Mouse (Mus musculus): ENCODE measurements around the gene Rbbp4.

Gene Rbbp4

GRCm38 (mm10) chr4:129354236-129354635 lies 19.1 kb upstream of the Rbbp4 start:
- DNase-seq (ENCODE audit: extremely low read depth, low read depth, low spot score) = no peak

- DNase-seq (ENCODE audit: extremely low read depth, low read depth, low spot score) = no peak
Measured at GRCm38 (mm10) chr4:129353176-129353575, 18.0 kb upstream of the Rbbp4 start.

- no peak for DNase-seq (ENCODE audit: extremely low read depth, low read depth, low spot score)
Measured at GRCm38 (mm10) chr4:129351111-129351510, 15.9 kb upstream of the Rbbp4 start.

GRCm38 (mm10) chr4:129350644-129351043 lies 15.5 kb upstream of the Rbbp4 start:
- no peak for DNase-seq (ENCODE audit: extremely low read depth, low read depth, low spot score)

GRCm38 (mm10) chr4:129346481-129347154 lies 11.4 kb upstream of the Rbbp4 start:
- no peak for DNase-seq (ENCODE audit: extremely low read depth, low read depth, low spot score)

GRCm38 (mm10) chr4:129342705-129343104 lies 7.5 kb upstream of the Rbbp4 start:
- no peak for DNase-seq (ENCODE audit: extremely low read depth, low read depth, low spot score)

GRCm38 (mm10) chr4:129341888-129342287 lies 6.7 kb upstream of the Rbbp4 start:
- DNase-seq (ENCODE audit: extremely low read depth, low read depth, low spot score) = no peak

GRCm38 (mm10) chr4:129339743-129340142 lies 4.6 kb upstream of the Rbbp4 start:
- no peak for DNase-seq (ENCODE audit: extremely low read depth, low read depth, low spot score)

GRCm38 (mm10) chr4:129336291-129336690 lies 1.1 kb upstream of the Rbbp4 start:
- DNase-seq (ENCODE audit: extremely low read depth, low read depth, low spot score) = no peak

- no peak for DNase-seq (ENCODE audit: extremely low read depth, low read depth, low spot score)
Measured at GRCm38 (mm10) chr4:129334677-129335215, 424 bp downstream of the Rbbp4 start.

- no peak for DNase-seq (ENCODE audit: extremely low read depth, low read depth, low spot score)
Measured at GRCm38 (mm10) chr4:129332846-129333245, 2.3 kb downstream of the Rbbp4 start.

GRCm38 (mm10) chr4:129326191-129326590 lies 9.0 kb downstream of the Rbbp4 start:
- no peak for DNase-seq (ENCODE audit: extremely low read depth, low read depth, low spot score)

GRCm38 (mm10) chr4:129324756-129325155 lies 10.4 kb downstream of the Rbbp4 start:
- peak; percentile 26 for DNase-seq (ENCODE audit: extremely low read depth, low read depth, low spot score)

GRCm38 (mm10) chr4:129323491-129323890 lies 11.7 kb downstream of the Rbbp4 start:
- no peak for DNase-seq (ENCODE audit: extremely low read depth, low read depth, low spot score)

GRCm38 (mm10) chr4:129322042-129322441 lies 13.1 kb downstream of the Rbbp4 start:
- DNase-seq (ENCODE audit: extremely low read depth, low read depth, low spot score) = no peak

GRCm38 (mm10) chr4:129320876-129321275 lies 14.3 kb downstream of the Rbbp4 start:
- DNase-seq (ENCODE audit: extremely low read depth, low read depth, low spot score) = no peak

GRCm38 (mm10) chr4:129313886-129314285 lies 21.3 kb downstream of the Rbbp4 start:
- no peak for DNase-seq (ENCODE audit: extremely low read depth, low read depth, low spot score)

GRCm38 (mm10) chr4:129307936-129308335 lies 27.2 kb downstream of the Rbbp4 start:
- DNase-seq (ENCODE audit: extremely low read depth, low read depth, low spot score) = no peak

- no peak for DNase-seq (ENCODE audit: extremely low read depth, low read depth, low spot score)
Measured at GRCm38 (mm10) chr4:129304306-129304705, 30.9 kb downstream of the Rbbp4 start.

GRCm38 (mm10) chr4:129303816-129304215 lies 31.4 kb downstream of the Rbbp4 start:
- DNase-seq (ENCODE audit: extremely low read depth, low read depth, low spot score) = no peak

- no peak for DNase-seq (ENCODE audit: extremely low read depth, low read depth, low spot score)
Measured at GRCm38 (mm10) chr4:129303401-129303800, 31.8 kb downstream of the Rbbp4 start.

GRCm38 (mm10) chr4:129299121-129299520 lies 36.0 kb downstream of the Rbbp4 start:
- no peak for DNase-seq (ENCODE audit: extremely low read depth, low read depth, low spot score)

GRCm38 (mm10) chr4:129297724-129298123 lies 37.4 kb downstream of the Rbbp4 start:
- no peak for DNase-seq (ENCODE audit: extremely low read depth, low read depth, low spot score)

Measured in fat pad, adult 2 months (tissue).